Mouse (Mus musculus) bone marrow macrophage, adult 2 months (primary cell): ENCODE measurements around the gene E330034G19Rik.

Source experiments
- CTCF ChIP-seq: IDR thresholded peaks from 2 replicates; pipeline ENCODE4 v1.5.1; 2012; ENCODE audit warnings: low read depth, mild to moderate bottlenecking, low read length, moderate library complexity
- POLR2A ChIP-seq: IDR thresholded peaks from 2 replicates; pipeline ENCODE4 v1.6.1; 2012; ENCODE audit warnings: mild to moderate bottlenecking, low read depth, low read length, borderline replicate concordance

DNA sequence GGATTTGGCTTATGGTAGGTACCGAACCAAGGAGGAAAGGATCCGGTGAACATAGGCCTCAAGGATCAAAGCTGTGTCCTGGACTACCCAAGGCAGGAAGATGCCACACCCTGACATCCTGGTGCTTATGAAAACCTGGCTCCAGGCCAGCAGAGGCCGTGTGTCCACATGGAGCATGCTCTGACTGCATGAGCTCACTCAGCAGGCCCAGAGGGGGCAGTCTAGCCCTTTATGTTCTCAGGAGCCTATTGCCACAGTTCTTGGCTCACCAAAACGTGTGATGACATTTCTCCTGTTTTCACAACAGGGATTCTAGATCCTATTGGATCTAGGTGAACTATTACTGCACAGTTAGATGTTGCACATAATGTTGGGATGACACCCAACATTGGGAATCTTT lies 11.7 kb upstream of the E330034G19Rik start:
- TF ChIP-seq POLR2A, result no peak
- no peak for TF ChIP-seq CTCF
